Mouse (Mus musculus): ENCODE results near the gene Thumpd1.

The Thumpd1 gene

GRCm38 (mm10) chr7:119670925-119671324, 49.7 kb downstream of the Thumpd1 start:
- no peak for DNase-seq (ENCODE audit: extremely low spot score)

DNA sequence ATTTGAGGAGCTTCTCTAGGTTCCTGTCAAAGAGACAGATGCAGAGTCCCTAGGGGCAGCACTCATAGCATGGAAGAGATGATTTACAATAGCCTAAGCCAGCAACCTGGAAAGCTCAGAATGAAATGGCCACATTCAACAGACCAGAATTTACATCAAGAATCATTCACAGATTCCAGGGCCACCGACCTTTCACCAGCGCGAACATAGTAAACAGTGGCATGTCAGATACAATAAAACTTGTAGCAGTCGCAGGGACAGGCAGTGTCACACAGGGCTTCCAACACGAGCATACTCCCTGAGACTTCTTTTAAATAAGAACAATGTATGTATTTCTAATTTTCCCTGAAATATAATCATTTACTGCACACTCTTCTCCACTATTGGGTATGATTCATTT, 50.2 kb downstream of the Thumpd1 start:
- no peak for DNase-seq (ENCODE audit: extremely low spot score)

- no peak for DNase-seq (ENCODE audit: extremely low spot score)
Measured at GRCm38 (mm10) chr7:119667893-119668292, 52.7 kb downstream of the Thumpd1 start.

Measured in embryo, embryonic 9.5 days (tissue).